16 mouse cellular contexts compared by ENCODE assay signal in genomic region chr6:100202091-100202490, GRCm38 (mm10).
"Had no signal": no experiment of that assay in that cellular context is flagged by ENCODE, and none has a peak within 500 bp of the region (broad histone marks: within the 10 kb centered on the region; RNA-seq: fewer than 3 reads in every experiment).

No protein-coding gene starts in this region.

- H3K9me3 ChIP-seq: liver, embryonic 13.5 days; lung, embryonic 15.5 days; midbrain, embryonic 15.5 days; neural tube, embryonic 12.5 days had no signal

- ATAC-seq: inflammation-experienced regulatory T-cells, adult 6 months; intestine, postnatal 0 days; midbrain, embryonic 15.5 days had no signal

- H3K36me3 ChIP-seq: liver, embryonic 13.5 days; lung, embryonic 15.5 days; midbrain, embryonic 15.5 days; neural tube, embryonic 12.5 days had no signal

- H3K4me2 ChIP-seq: liver, embryonic 13.5 days; lung, embryonic 15.5 days; midbrain, embryonic 11.5 days; midbrain, embryonic 15.5 days; neural tube, embryonic 12.5 days had no signal

- H3K27me3 ChIP-seq: lung, embryonic 15.5 days had no signal

- H3K27ac ChIP-seq: kidney, postnatal 0 days; liver, embryonic 13.5 days; lung, embryonic 15.5 days; macrophage; midbrain, embryonic 15.5 days; neural tube, embryonic 12.5 days had no signal

- H3K4me3 ChIP-seq: liver, embryonic 13.5 days; lung, embryonic 15.5 days; megakaryocyte, embryonic 14.5 days; midbrain, embryonic 15.5 days; neural tube, embryonic 12.5 days had no signal

- H3K9ac ChIP-seq: liver, embryonic 13.5 days; liver, postnatal 0 days; lung, embryonic 15.5 days; midbrain, embryonic 15.5 days; neural tube, embryonic 12.5 days had no signal

- DNase-seq: kidney, adult 9 months; kidney, postnatal 4 days; left cerebral cortex, postnatal 4 days; liver, embryonic 13.5 days; liver, postnatal 0 days; thymus, adult 2 months; thymus, postnatal 25 days had no signal
